Mouse (Mus musculus) heart, postnatal 0 days (tissue): ENCODE data around the gene Coro2b. TPM values are rescaled to one million over a fixed set of nuclear protein-coding genes. Genes with fewer than 3 reads are reported as not detected.

Source experiments
- ATAC-seq: fragments of 200-750 bp; cut with Nextera tagmentation; 2 replicates; pipeline ENCODE4 v1.8.0; 2017; ENCODE audit warnings: low read depth, moderate number of reproducible peaks, moderate library complexity; ENCODE audit not compliant: insufficient read depth
- DNase-seq: peaks from one replicate; pipeline ENCODE4 v3.0.0-alpha.2; 2016; ENCODE audit warnings: low spot score
- H3K27ac ChIP-seq: fragments of 300-500 bp; sonication (generic); 2 replicates; pipeline ENCODE4 v1.5.1; 2014; ENCODE audit warnings: low read depth, mild to moderate bottlenecking
- H3K27me3 ChIP-seq: fragments of 300-500 bp; sonication (generic); 2 replicates; pipeline ENCODE4 v1.6.1; 2014; ENCODE audit warnings: low read length, mixed read lengths; ENCODE audit not compliant: control insufficient read depth, insufficient read depth
- H3K36me3 ChIP-seq: fragments of 300-500 bp; sonication (generic); replicated peaks from 2 replicates; pipeline ENCODE4 v1.6.1; 2014; ENCODE audit warnings: low read length, mixed read lengths; ENCODE audit not compliant: control insufficient read depth, insufficient read depth
- H3K4me1 ChIP-seq: fragments of 300-500 bp; sonication (generic); 2 replicates; pipeline ENCODE4 v1.6.1; 2014; ENCODE audit warnings: antibody characterized with exemption; ENCODE audit not compliant: control insufficient read depth, insufficient read depth
- H3K4me2 ChIP-seq: fragments of 300-500 bp; sonication (generic); 2 replicates; pipeline ENCODE4 v1.6.1; 2014; ENCODE audit warnings: low read depth, mild to moderate bottlenecking, low read length, moderate library complexity
- H3K4me3 ChIP-seq: fragments of 300-500 bp; sonication (generic); 2 replicates; pipeline ENCODE4 v1.5.1; 2014; ENCODE audit warnings: low read depth, low read length
- H3K9ac ChIP-seq: fragments of 300-500 bp; sonication (generic); replicated peaks from 2 replicates; pipeline ENCODE4 v1.6.1; 2014; ENCODE audit warnings: low read depth, low read length, mixed read lengths
- H3K9me3 ChIP-seq: fragments of 300-500 bp; sonication (generic); replicated peaks from 2 replicates; pipeline ENCODE4 v1.6.1; 2016; ENCODE audit warnings: low read length; ENCODE audit not compliant: control insufficient read depth
- CTCF ChIP-seq: IDR thresholded peaks from 2 replicates; pipeline ENCODE4 v1.5.1; 2016; ENCODE audit warnings: antibody characterized with exemption, control low read depth, low read depth
- EP300 ChIP-seq: IDR thresholded peaks from 2 replicates; pipeline ENCODE4 v1.6.1; 2016; ENCODE audit warnings: antibody characterized with exemption, low read depth
- WGBS: fragments of 180-500 bp; shearing (Covaris S2); extraction: QIAGEN DNeasy Blood & Tissue Kit; methylation state at CpG from one replicate; pipeline ENCODE4 v1.1.7; 2014; 5-methylcytosine and 5-hydroxymethylcytosine counted together
- polyA plus RNA-seq: library from polyadenylated mRNA; unstranded; fragments of >200 nt; fragmentation: Nextera tagmentation; extraction: Ambion mirVana; gene quantifications from 2 replicates; pipeline ENCODE4 v1.2.1, GENCODE M21; 2015
- total RNA-seq: library from RNA; depleted of rRNA; stranded (reverse); fragments of >200 nt; gene quantifications from 2 replicates; pipeline ENCODE4 v1.2.3, GENCODE M21; 2014; ENCODE audit warnings: low replicate concordance

The Coro2b gene
- total and polyA plus RNA-seq, 2 experiments from 2014 or later: 5.5 to 45.9 TPM

GRCm38 (mm10) chr9:62435613-62436318 is 101.1 kb downstream of the Coro2b start:
- Histone ChIP-seq H3K9me3 (no peaks in the 10 kb centered on the region), H3K36me3 (0 out of 2 replicates have a peak, but pooled peaks cover 3% of the 10 kb centered on the region), H3K4me1 (peaks cover 31% of the 10 kb centered on the region), H3K4me2 (peak overlapping the region; percentile 24; the same call in 1 of the 2 replicates), H3K9ac (0 out of 2 replicates have a peak overlapping the region, but pooled peaks have one; percentile 5), H3K4me3 (no peak overlapping the region), H3K27me3 (no peaks in the 10 kb centered on the region), H3K27ac (peak overlapping the region; percentile 97)
- TF ChIP-seq CTCF (no peak), EP300 (peak; percentile 95)
- ATAC-seq (peak; percentile 89), DNase-seq (peak; percentile 97)
- WGBS: 6% methylated on average over 12 of the region's 12 CpGs

DNA sequence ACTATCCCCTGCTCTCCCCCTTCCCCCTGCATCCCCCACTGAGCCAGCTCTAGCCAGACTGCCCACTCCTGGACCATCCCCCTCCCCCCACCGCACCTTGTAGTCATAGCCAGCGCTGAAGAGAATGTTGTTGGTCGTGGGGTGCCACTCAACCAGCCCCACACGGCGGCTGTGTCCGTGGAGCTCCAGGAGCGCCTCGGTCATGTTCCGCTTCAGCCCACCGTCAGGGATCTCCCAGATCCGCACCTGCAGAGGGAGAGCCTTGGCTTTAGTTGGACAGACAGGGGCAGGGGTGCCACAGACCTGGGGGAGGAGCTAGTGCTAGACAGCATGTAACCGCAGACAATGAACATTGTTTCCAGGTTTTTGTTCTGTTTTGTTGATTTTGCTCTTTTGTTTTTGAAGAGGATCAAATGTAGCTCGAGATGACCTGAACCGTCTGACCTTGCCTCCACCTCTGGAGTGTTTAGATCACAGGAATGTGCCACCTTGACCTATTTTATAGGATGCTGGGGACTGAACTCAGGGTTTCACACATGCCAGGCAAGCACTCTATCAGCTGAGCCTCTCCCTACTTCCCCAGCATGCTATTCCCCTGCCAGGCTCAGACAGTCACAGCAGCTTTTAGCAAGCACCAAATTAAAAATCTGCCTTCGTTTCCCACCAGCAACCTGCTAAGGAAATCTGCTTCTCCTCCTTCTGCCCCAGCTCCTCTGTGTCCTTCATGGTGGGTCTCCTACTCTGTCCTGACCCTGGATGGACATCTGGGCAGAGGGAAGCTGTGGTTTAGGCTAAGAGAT is 104.4 kb downstream of the Coro2b start:
- Histone ChIP-seq H3K27ac (0 out of 2 replicates have a peak overlapping the region, but pooled peaks have one; percentile 8), H3K9ac (no peak overlapping the region)

DNA sequence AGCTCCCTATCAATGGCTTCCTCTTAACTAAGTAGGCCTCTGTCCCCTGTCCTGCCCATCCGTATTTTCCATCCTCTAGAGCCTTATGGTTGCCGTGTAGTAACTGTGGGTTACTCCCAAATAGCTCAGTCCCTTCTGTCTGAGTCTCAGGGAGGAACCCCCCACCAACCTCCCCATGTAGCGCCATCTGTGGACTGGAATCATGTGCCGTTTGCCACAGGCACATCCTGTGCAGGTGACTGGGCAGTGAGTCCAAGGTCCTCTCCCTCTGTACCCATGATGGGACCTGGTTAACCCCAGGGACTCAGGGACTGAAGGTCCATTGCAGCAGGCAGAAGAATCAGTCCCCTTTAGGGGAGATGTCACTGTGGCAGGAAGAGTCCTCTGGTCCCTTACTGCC is 106.1 kb downstream of the Coro2b start:
- H3K4me1 ChIP-seq: peaks cover 12% of the 10 kb centered on the region
- no peaks in the 10 kb centered on the region for H3K27me3 ChIP-seq
- no peak overlapping the region for H3K27ac ChIP-seq
- H3K36me3 ChIP-seq: peaks cover 6% of the 10 kb centered on the region; the same call in 1 of the 2 replicates
- no peak overlapping the region for H3K4me2 ChIP-seq
- ATAC-seq: no peak
- TF ChIP-seq EP300 (no peak), CTCF (no peak)
- 87% methylated on average over 4 of the region's 4 CpGs for WGBS
- H3K9me3 ChIP-seq: no peaks in the 10 kb centered on the region
- no peak overlapping the region for H3K9ac ChIP-seq
- no peak for DNase-seq
- no peak overlapping the region for H3K4me3 ChIP-seq

More for the DNA sequence above, 104.4 kb downstream of the Coro2b start:
- DNase-seq (no peak), ATAC-seq (no peak)
- 75% methylated on average over 15 of the region's 15 CpGs for WGBS
- H3K36me3 ChIP-seq: peaks cover 3% of the 10 kb centered on the region; the same call in 1 of the 2 replicates
- no peak overlapping the region for H3K4me2 ChIP-seq
- H3K9me3 ChIP-seq: no peaks in the 10 kb centered on the region
- H3K4me3 ChIP-seq: no peak overlapping the region
- peaks cover 20% of the 10 kb centered on the region for H3K4me1 ChIP-seq
- TF ChIP-seq CTCF (no peak), EP300 (no peak)
- H3K27me3 ChIP-seq: no peaks in the 10 kb centered on the region

DNA sequence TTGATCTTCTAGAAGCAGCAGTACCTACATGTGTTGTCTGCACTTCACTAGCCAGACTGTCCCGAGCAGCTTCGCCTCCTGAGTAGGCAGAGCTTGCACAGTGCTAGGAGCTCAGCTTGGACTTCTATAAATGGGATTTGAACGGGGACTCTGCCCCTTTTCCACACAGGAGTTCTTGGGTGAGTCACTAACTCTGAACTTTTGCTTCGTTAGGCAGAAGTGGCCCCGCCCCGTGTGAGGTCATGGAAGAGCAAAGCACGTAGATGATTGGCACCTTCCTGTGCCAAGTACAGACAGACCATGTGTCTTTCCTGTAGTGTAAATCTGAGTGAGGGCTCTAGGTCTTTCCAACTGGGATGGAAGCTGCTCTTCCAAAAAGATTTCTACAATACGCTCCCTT is 109.8 kb downstream of the Coro2b start:
- DNase-seq: no peak

DNA sequence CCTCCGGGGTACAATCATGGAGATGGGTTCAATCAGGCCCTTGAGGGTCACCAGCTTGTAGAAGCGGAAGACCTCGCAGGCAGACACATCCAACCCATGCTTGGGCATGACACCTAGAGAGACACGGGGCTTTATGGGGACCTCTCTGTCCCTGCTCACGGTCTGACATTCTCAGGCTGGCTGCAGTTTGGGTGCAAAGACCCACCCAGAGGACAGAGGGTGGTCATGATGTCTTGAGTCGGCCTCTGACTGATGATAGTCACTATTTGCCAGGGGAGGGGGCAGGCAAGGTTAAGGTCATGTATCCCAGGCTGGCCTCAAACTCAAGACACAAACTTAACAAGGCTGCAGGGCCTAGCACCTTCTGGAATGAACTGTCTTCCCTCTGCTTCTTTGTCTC is 110.3 kb downstream of the Coro2b start:
- WGBS: 88% methylated on average over 6 of the region's 6 CpGs
- Histone ChIP-seq H3K27me3 (no peaks in the 10 kb centered on the region), H3K4me2 (no peak overlapping the region), H3K9ac (no peak overlapping the region), H3K4me1 (no peaks in the 10 kb centered on the region; the same call in 1 of the 2 replicates), H3K9me3 (no peaks in the 10 kb centered on the region), H3K36me3 (peaks cover 6% of the 10 kb centered on the region; the same call in 1 of the 2 replicates), H3K27ac (no peak overlapping the region), H3K4me3 (no peak overlapping the region)
- ATAC-seq: no peak
- TF ChIP-seq CTCF (no peak), EP300 (no peak)
- no peak for DNase-seq

More for the DNA sequence above, 109.8 kb downstream of the Coro2b start:
- Histone ChIP-seq H3K27ac (no peak overlapping the region), H3K9ac (no peak overlapping the region), H3K9me3 (no peaks in the 10 kb centered on the region), H3K4me1 (no peaks in the 10 kb centered on the region; the same call in 1 of the 2 replicates), H3K4me3 (no peak overlapping the region), H3K4me2 (no peak overlapping the region), H3K27me3 (no peaks in the 10 kb centered on the region), H3K36me3 (peaks cover 6% of the 10 kb centered on the region; the same call in 1 of the 2 replicates)
- 67% methylated on average over 8 of the region's 8 CpGs for WGBS
- ATAC-seq: 0 out of 2 replicates have a peak, but pooled peaks have one; percentile 12
- TF ChIP-seq CTCF (no peak), EP300 (no peak)
